Mouse (Mus musculus): Measurements from ENCODE around the gene Pnmt. TPM values are rescaled to one million over a fixed set of nuclear protein-coding genes. Genes with fewer than 3 reads are reported as not detected.
A peak's percentile ranks its signal among the peaks of the same experiment; 100 is the strongest.

The Pnmt gene
- not detected in 2 replicates for polyA plus RNA-seq (2011; ENCODE audit: insufficient read depth, insufficient read length, low replicate concordance, missing spikeins)

GRCm38 (mm10) chr11:98385638-98386585 lies at the start of gene Pnmt:
TSS of gene Pnmt (plus strand) at chr11:98386450.
- Histone ChIP-seq H3K4me3 (replicated peaks; ENCODE audit: control insufficient read depth, low read depth, low read length) (no peak within 1 kb of the TSS), H3K4me1 (ENCODE audit: control insufficient read depth, insufficient read depth, low read length) (no peaks in the 10 kb centered on the region), H3K27ac (ENCODE audit: control insufficient read depth, insufficient read depth, low read depth, low read length, poor library complexity) (no peak within 1 kb of the TSS)
- WGBS: 54% methylated on average over 25 of the region's 25 CpGs
- TF ChIP-seq POLR2A (IDR thresholded peaks at IDR 0.05; ENCODE audit: borderline replicate concordance, control insufficient read depth, low read depth, low read length): no peak
- TF ChIP-seq CTCF (IDR thresholded peaks at IDR 0.05; ENCODE audit: control insufficient read depth, insufficient read depth, low read length): no peak

GRCm38 (mm10) chr11:98338507-98338961 lies 47.7 kb upstream of the Pnmt start:
- TF ChIP-seq POLR2A (IDR thresholded peaks at IDR 0.05; ENCODE audit: borderline replicate concordance, control insufficient read depth, low read depth, low read length) (no peak), CTCF (IDR thresholded peaks at IDR 0.05; ENCODE audit: control insufficient read depth, insufficient read depth, low read length) (no peak)
- Histone ChIP-seq H3K27ac (ENCODE audit: control insufficient read depth, insufficient read depth, low read depth, low read length, poor library complexity) (no peak overlapping the region), H3K4me1 (ENCODE audit: control insufficient read depth, insufficient read depth, low read length) (no peaks in the 10 kb centered on the region; the same call in 1 of the 2 replicates), H3K4me3 (replicated peaks; ENCODE audit: control insufficient read depth, low read depth, low read length) (no peak overlapping the region)
- WGBS: under 1% methylated on average over 57 of the region's 57 CpGs

- H3K4me3 ChIP-seq (replicated peaks; ENCODE audit: control insufficient read depth, low read depth, low read length): no peak overlapping the region
- no peaks in the 10 kb centered on the region; the same call in 1 of the 2 replicates for H3K4me1 ChIP-seq (ENCODE audit: control insufficient read depth, insufficient read depth, low read length)
- WGBS: 2% methylated on average over 19 of the region's 19 CpGs
- H3K27ac ChIP-seq (ENCODE audit: control insufficient read depth, insufficient read depth, low read depth, low read length, poor library complexity): no peak overlapping the region
- TF ChIP-seq CTCF (IDR thresholded peaks at IDR 0.05; ENCODE audit: control insufficient read depth, insufficient read depth, low read length) (no peak), POLR2A (IDR thresholded peaks at IDR 0.05; ENCODE audit: borderline replicate concordance, control insufficient read depth, low read depth, low read length) (no peak)
Measured at GRCm38 (mm10) chr11:98339071-98339501, 47.2 kb upstream of the Pnmt start.

- Histone ChIP-seq H3K27ac (ENCODE audit: control insufficient read depth, insufficient read depth, low read depth, low read length, poor library complexity) (peak overlapping the region; percentile 44; the same call in 1 of the 2 replicates), H3K4me1 (ENCODE audit: control insufficient read depth, insufficient read depth, low read length) (no peaks in the 10 kb centered on the region; the same call in 1 of the 2 replicates), H3K4me3 (replicated peaks; ENCODE audit: control insufficient read depth, low read depth, low read length) (no peak overlapping the region)
- TF ChIP-seq CTCF (IDR thresholded peaks at IDR 0.05; ENCODE audit: control insufficient read depth, insufficient read depth, low read length): no peak
- TF ChIP-seq POLR2A (IDR thresholded peaks at IDR 0.05; ENCODE audit: borderline replicate concordance, control insufficient read depth, low read depth, low read length): no peak
- WGBS: 11% methylated on average over 11 of the region's 11 CpGs
Measured at GRCm38 (mm10) chr11:98339679-98340287, 46.5 kb upstream of the Pnmt start.

GRCm38 (mm10) chr11:98340597-98340996 lies 45.7 kb upstream of the Pnmt start:
- no peak for TF ChIP-seq POLR2A (IDR thresholded peaks at IDR 0.05; ENCODE audit: borderline replicate concordance, control insufficient read depth, low read depth, low read length)
- TF ChIP-seq CTCF (IDR thresholded peaks at IDR 0.05; ENCODE audit: control insufficient read depth, insufficient read depth, low read length): no peak
- H3K4me1 ChIP-seq (ENCODE audit: control insufficient read depth, insufficient read depth, low read length): no peaks in the 10 kb centered on the region; the same call in 1 of the 2 replicates
- 8% methylated on average over 4 of the region's 4 CpGs for WGBS
- H3K27ac ChIP-seq (ENCODE audit: control insufficient read depth, insufficient read depth, low read depth, low read length, poor library complexity): no peak overlapping the region
- no peak overlapping the region for H3K4me3 ChIP-seq (replicated peaks; ENCODE audit: control insufficient read depth, low read depth, low read length)

- no peak for TF ChIP-seq CTCF (IDR thresholded peaks at IDR 0.05; ENCODE audit: control insufficient read depth, insufficient read depth, low read length)
- Histone ChIP-seq H3K27ac (ENCODE audit: control insufficient read depth, insufficient read depth, low read depth, low read length, poor library complexity) (no peak overlapping the region), H3K4me3 (replicated peaks; ENCODE audit: control insufficient read depth, low read depth, low read length) (no peak overlapping the region), H3K4me1 (ENCODE audit: control insufficient read depth, insufficient read depth, low read length) (no peaks in the 10 kb centered on the region; the same call in 1 of the 2 replicates)
- 56% methylated on average over 4 of the region's 4 CpGs for WGBS
Measured at GRCm38 (mm10) chr11:98341174-98341573, 45.1 kb upstream of the Pnmt start.

GRCm38 (mm10) chr11:98342000-98342945 lies 44.0 kb upstream of the Pnmt start:
- H3K27ac ChIP-seq (ENCODE audit: control insufficient read depth, insufficient read depth, low read depth, low read length, poor library complexity): no peak overlapping the region
- peak; percentile 100 for TF ChIP-seq CTCF (IDR thresholded peaks at IDR 0.05; ENCODE audit: control insufficient read depth, insufficient read depth, low read length)
- TF ChIP-seq POLR2A (IDR thresholded peaks at IDR 0.05; ENCODE audit: borderline replicate concordance, control insufficient read depth, low read depth, low read length): no peak
- no peaks in the 10 kb centered on the region; the same call in 1 of the 2 replicates for H3K4me1 ChIP-seq (ENCODE audit: control insufficient read depth, insufficient read depth, low read length)
- H3K4me3 ChIP-seq (replicated peaks; ENCODE audit: control insufficient read depth, low read depth, low read length): no peak overlapping the region
- 4% methylated on average over 29 of the region's 29 CpGs for WGBS

Measured in bone marrow, adult 2 months (tissue).